Mouse (Mus musculus) forebrain, embryonic 14.5 days (tissue): ENCODE data around the gene P3h3. TPM values are rescaled to one million over a fixed set of nuclear protein-coding genes. Genes with fewer than 3 reads are reported as not detected.

ENCODE experiments used
- ATAC-seq: fragments of 200-750 bp; cut with Nextera tagmentation; 2 replicates; pipeline ENCODE4 v1.8.0; 2017; ENCODE audit warnings: mild to moderate bottlenecking, moderate library complexity
- DNase-seq: peaks from one replicate; pipeline ENCODE4 v3.0.0-alpha.2; 2015; ENCODE audit warnings: low spot score
- H3K27ac ChIP-seq: fragments of 300-500 bp; sonication (generic); 2 replicates; pipeline ENCODE4 v1.5.1; 2014; ENCODE audit warnings: low read depth, mild to moderate bottlenecking, control low read depth, low read length, moderate library complexity
- H3K27me3 ChIP-seq: fragments of 300-500 bp; sonication (generic); replicated peaks from 2 replicates; pipeline ENCODE4 v1.6.1; 2014; ENCODE audit warnings: low read length, control low read depth, mixed read lengths; ENCODE audit not compliant: control insufficient read depth, insufficient read depth
- H3K36me3 ChIP-seq: fragments of 300-500 bp; sonication (generic); 2 replicates; pipeline ENCODE4 v1.6.1; 2014; ENCODE audit warnings: low read length, control low read depth; ENCODE audit not compliant: control insufficient read depth, insufficient read depth
- H3K4me1 ChIP-seq: fragments of 300-500 bp; sonication (generic); 2 replicates; pipeline ENCODE4 v1.6.1; 2014; ENCODE audit warnings: antibody characterized with exemption, low read length, control low read depth; ENCODE audit not compliant: control insufficient read depth, insufficient read depth
- H3K4me2 ChIP-seq: fragments of 300-500 bp; sonication (generic); 2 replicates; pipeline ENCODE4 v1.6.1; 2014; ENCODE audit warnings: mild to moderate bottlenecking, control low read depth, low read length
- H3K4me3 ChIP-seq: fragments of 300-500 bp; sonication (generic); 2 replicates; pipeline ENCODE4 v1.5.1; 2014; ENCODE audit warnings: low read depth, low read length, control low read depth
- H3K9ac ChIP-seq: fragments of 300-500 bp; sonication (generic); 2 replicates; pipeline ENCODE4 v1.6.1; 2014; ENCODE audit warnings: mild to moderate bottlenecking, low read length, control low read depth, moderate library complexity
- H3K9me3 ChIP-seq: fragments of 300-500 bp; sonication (generic); replicated peaks from 2 replicates; pipeline ENCODE4 v1.6.1; 2016; ENCODE audit warnings: low read length, control low read depth, mixed read lengths; ENCODE audit not compliant: control insufficient read depth
- WGBS: fragments of 180-500 bp; shearing (Covaris S2); extraction: QIAGEN DNeasy Blood & Tissue Kit; methylation state at CpG from one replicate; pipeline ENCODE4 v1.1.7; 2014; 5-methylcytosine and 5-hydroxymethylcytosine counted together
- polyA plus RNA-seq: library from polyadenylated mRNA; unstranded; fragments of >200 nt; fragmentation: Nextera tagmentation; extraction: Ambion mirVana; gene quantifications from 2 replicates; pipeline ENCODE4 v1.2.1, GENCODE M21; 2014

The P3h3 gene
- polyA plus RNA-seq, 1 experiment from 2014 or later: 6.2 TPM

GRCm38 (mm10) chr6:124816611-124817010 is 40.9 kb downstream of the P3h3 start:
- WGBS: 93% methylated on average over 4 of the region's 4 CpGs
- no peak overlapping the region for H3K4me2 ChIP-seq
- H3K27ac ChIP-seq: no peak overlapping the region
- ATAC-seq: no peak
- no peaks in the 10 kb centered on the region for H3K9me3 ChIP-seq
- peaks cover 12% of the 10 kb centered on the region for H3K4me1 ChIP-seq
- H3K36me3 ChIP-seq: peaks cover 76% of the 10 kb centered on the region
- H3K4me3 ChIP-seq: no peak overlapping the region
- H3K9ac ChIP-seq: no peak overlapping the region
- no peak for DNase-seq
- H3K27me3 ChIP-seq: no peaks in the 10 kb centered on the region

GRCm38 (mm10) chr6:124814858-124815774 is 42.4 kb downstream of the P3h3 start:
- Histone ChIP-seq H3K36me3 (peaks cover 70% of the 10 kb centered on the region), H3K27me3 (no peaks in the 10 kb centered on the region), H3K27ac (no peak overlapping the region), H3K4me1 (peaks cover 12% of the 10 kb centered on the region), H3K9me3 (no peaks in the 10 kb centered on the region), H3K4me2 (no peak overlapping the region), H3K4me3 (no peak overlapping the region), H3K9ac (no peak overlapping the region)
- DNase-seq: peak; percentile 35
- WGBS: 59% methylated on average over 9 of the region's 9 CpGs
- ATAC-seq: no peak

- ATAC-seq (peak; percentile 30), DNase-seq (no peak)
- Histone ChIP-seq H3K4me3 (peak overlapping the region; percentile 60), H3K4me2 (peak overlapping the region; percentile 80), H3K9me3 (no peaks in the 10 kb centered on the region), H3K9ac (peak overlapping the region; percentile 88; the same call in 1 of the 2 replicates), H3K36me3 (peaks cover 65% of the 10 kb centered on the region), H3K27me3 (no peaks in the 10 kb centered on the region), H3K4me1 (peaks cover 15% of the 10 kb centered on the region), H3K27ac (0 out of 2 replicates have a peak overlapping the region, but pooled peaks have one; percentile 14)
- WGBS: 42% methylated on average over 8 of the region's 8 CpGs
Observed at GRCm38 (mm10) chr6:124814448-124814847, 43.1 kb downstream of the P3h3 start.

- peak; percentile 90 for ATAC-seq
Observed at GRCm38 (mm10) chr6:124813933-124814332, 43.6 kb downstream of the P3h3 start, which contains the start of gene Tpi1. Gene Tpi1 (minus strand): TSS chr6:124814296.

GRCm38 (mm10) chr6:124813496-124813895 is 44.1 kb downstream of the P3h3 start:
- H3K27me3 ChIP-seq: no peaks in the 10 kb centered on the region
- H3K27ac ChIP-seq: peak overlapping the region; percentile 85
- WGBS: 0% methylated on average over 18 of the region's 18 CpGs
- H3K9ac ChIP-seq: peak overlapping the region; percentile 88
- peak overlapping the region; percentile 60 for H3K4me3 ChIP-seq
- H3K4me2 ChIP-seq: peak overlapping the region; percentile 80
- DNase-seq (peak; percentile 79), ATAC-seq (peak; percentile 63)
- peaks cover 56% of the 10 kb centered on the region for H3K36me3 ChIP-seq
- H3K9me3 ChIP-seq: no peaks in the 10 kb centered on the region
- peaks cover 20% of the 10 kb centered on the region for H3K4me1 ChIP-seq

More at GRCm38 (mm10) chr6:124813933-124814332, 43.6 kb downstream of the P3h3 start, which contains the start of gene Tpi1:
- WGBS: 1% methylated on average over 22 of the region's 22 CpGs
- peak; percentile 93 for DNase-seq
- Histone ChIP-seq H3K4me3 (peak within 1 kb of the TSS; percentile 60), H3K9me3 (no peaks in the 10 kb centered on the region), H3K4me1 (peaks cover 19% of the 10 kb centered on the region), H3K4me2 (peak within 1 kb of the TSS; percentile 80), H3K27me3 (no peaks in the 10 kb centered on the region), H3K27ac (peak within 1 kb of the TSS; percentile 85), H3K36me3 (peaks cover 60% of the 10 kb centered on the region), H3K9ac (peak within 1 kb of the TSS; percentile 88)

- WGBS: 17% methylated on average over 9 of the region's 9 CpGs
- H3K9me3 ChIP-seq: no peaks in the 10 kb centered on the region
- peaks cover 20% of the 10 kb centered on the region for H3K4me1 ChIP-seq
- peaks cover 49% of the 10 kb centered on the region for H3K36me3 ChIP-seq
- H3K4me2 ChIP-seq: peak overlapping the region; percentile 80
- peak overlapping the region; percentile 14; the same call in 1 of the 2 replicates for H3K27ac ChIP-seq
- H3K27me3 ChIP-seq: no peaks in the 10 kb centered on the region
- peak overlapping the region; percentile 60 for H3K4me3 ChIP-seq
- DNase-seq (no peak), ATAC-seq (no peak)
- H3K9ac ChIP-seq: peak overlapping the region; percentile 88
Observed at GRCm38 (mm10) chr6:124812848-124813247, 44.7 kb downstream of the P3h3 start.

- Histone ChIP-seq H3K4me3 (peak overlapping the region; percentile 60; the same call in 1 of the 2 replicates), H3K4me2 (peak overlapping the region; percentile 80), H3K4me1 (peaks cover 20% of the 10 kb centered on the region), H3K27ac (no peak overlapping the region), H3K9me3 (no peaks in the 10 kb centered on the region), H3K9ac (peak overlapping the region; percentile 88), H3K36me3 (peaks cover 40% of the 10 kb centered on the region), H3K27me3 (no peaks in the 10 kb centered on the region)
- DNase-seq: no peak
- no peak for ATAC-seq
- 87% methylated on average over 24 of the region's 24 CpGs for WGBS
Observed at GRCm38 (mm10) chr6:124811701-124812560, 45.6 kb downstream of the P3h3 start.

GRCm38 (mm10) chr6:124811403-124811665 is 46.2 kb downstream of the P3h3 start:
- Histone ChIP-seq H3K9ac (no peak overlapping the region), H3K4me1 (peaks cover 20% of the 10 kb centered on the region), H3K4me3 (no peak overlapping the region), H3K4me2 (no peak overlapping the region), H3K27ac (no peak overlapping the region), H3K9me3 (no peaks in the 10 kb centered on the region), H3K27me3 (no peaks in the 10 kb centered on the region), H3K36me3 (peaks cover 34% of the 10 kb centered on the region)
- no peak for ATAC-seq
- no peak for DNase-seq
- WGBS: 85% methylated on average over 4 of the region's 4 CpGs
